Mouse (Mus musculus): ENCODE results near the gene Dguok.

The Dguok gene

GRCm38 (mm10) chr6:83455328-83456130 lies 51.2 kb downstream of the Dguok start:
- peak in 1 of 2 experiments; percentile 37 for DNase-seq

GRCm38 (mm10) chr6:83453706-83454105 lies 53.1 kb downstream of the Dguok start:
- peak in 1 of 2 experiments; percentile 35 for DNase-seq

GRCm38 (mm10) chr6:83450451-83451303 lies 56.1 kb downstream of the Dguok start:
- DNase-seq = no peak

GRCm38 (mm10) chr6:83449440-83449839 lies 57.3 kb downstream of the Dguok start:
- no peak for DNase-seq

- no peak for DNase-seq
These were observed 57.9 kb downstream of the Dguok start for GRCm38 (mm10) chr6:83448911-83449310.

- DNase-seq = no peak
These were observed 59.7 kb downstream of the Dguok start for GRCm38 (mm10) chr6:83447031-83447430.

GRCm38 (mm10) chr6:83445796-83446195 lies 61.0 kb downstream of the Dguok start:
- DNase-seq = no peak

GRCm38 (mm10) chr6:83443441-83444340 lies 63.1 kb downstream of the Dguok start:
- peak; percentile 84 to 89 for DNase-seq

- DNase-seq = peak in 1 of 2 experiments; percentile 42
These were observed 64.1 kb downstream of the Dguok start for GRCm38 (mm10) chr6:83442639-83443038.

GRCm38 (mm10) chr6:83441259-83442061 lies 65.3 kb downstream of the Dguok start:
- DNase-seq = peak; percentile 88 to 91

GRCm38 (mm10) chr6:83440510-83441258 lies 66.1 kb downstream of the Dguok start:
- peak; percentile 78 to 86 for DNase-seq

- no peak for DNase-seq
These were observed 66.6 kb downstream of the Dguok start for GRCm38 (mm10) chr6:83440197-83440509.

GRCm38 (mm10) chr6:83439781-83440180 lies 67.0 kb downstream of the Dguok start:
- DNase-seq = peak; percentile 70 to 71

GRCm38 (mm10) chr6:83439119-83439767 lies 67.5 kb downstream of the Dguok start:
- DNase-seq = peak; percentile 57 to 61

GRCm38 (mm10) chr6:83438584-83438983 lies 68.2 kb downstream of the Dguok start:
- DNase-seq = peak; percentile 43 to 52

- no peak for DNase-seq
These were observed 69.0 kb downstream of the Dguok start for GRCm38 (mm10) chr6:83437802-83438201.

- DNase-seq = no peak
These were observed 69.5 kb downstream of the Dguok start for GRCm38 (mm10) chr6:83437225-83437624.

- no peak for DNase-seq
These were observed 70.2 kb downstream of the Dguok start for GRCm38 (mm10) chr6:83436547-83436946.

GRCm38 (mm10) chr6:83435174-83435573 lies 71.6 kb downstream of the Dguok start:
- DNase-seq = peak in 1 of 2 experiments; percentile 59

- no peak for DNase-seq
These were observed 73.2 kb downstream of the Dguok start for GRCm38 (mm10) chr6:83433546-83433945.

- DNase-seq = no peak
These were observed 73.8 kb downstream of the Dguok start for GRCm38 (mm10) chr6:83432966-83433365.
